Mouse (Mus musculus) stomach, embryonic 15.5 days (tissue): Measurements from ENCODE around the gene Med26. TPM values are rescaled to one million over a fixed set of nuclear protein-coding genes. Genes with fewer than 3 reads are reported as not detected.

Source experiments
- ATAC-seq: fragments of 200-750 bp; cut with Nextera tagmentation; 2 replicates; pipeline ENCODE4 v1.8.0; 2017; ENCODE audit warnings: low read depth, moderate number of reproducible peaks, moderate TSS enrichment; ENCODE audit not compliant: insufficient read depth, low FRiP score
- H3K27ac ChIP-seq: fragments of 300-500 bp; sonication (generic); 2 replicates; pipeline ENCODE4 v1.5.1; 2015; ENCODE audit warnings: mild to moderate bottlenecking, inconsistent platforms
- H3K27me3 ChIP-seq: fragments of 300-500 bp; sonication (generic); replicated peaks from 2 replicates; pipeline ENCODE4 v1.6.1; 2015; ENCODE audit warnings: inconsistent platforms
- H3K36me3 ChIP-seq: fragments of 300-500 bp; sonication (generic); 2 replicates; pipeline ENCODE4 v1.6.1; 2015; ENCODE audit warnings: inconsistent platforms
- H3K4me1 ChIP-seq: fragments of 300-500 bp; sonication (generic); 2 replicates; pipeline ENCODE4 v1.6.1; 2015; ENCODE audit warnings: inconsistent platforms
- H3K4me2 ChIP-seq: fragments of 300-500 bp; sonication (generic); 2 replicates; pipeline ENCODE4 v1.6.1; 2015; ENCODE audit warnings: mild to moderate bottlenecking, inconsistent platforms
- H3K4me3 ChIP-seq: fragments of 300-500 bp; sonication (generic); replicated peaks from 2 replicates; pipeline ENCODE4 v1.5.1; 2015; ENCODE audit warnings: inconsistent platforms
- H3K9ac ChIP-seq: fragments of 300-500 bp; sonication (generic); 2 replicates; pipeline ENCODE4 v1.6.1; 2015; ENCODE audit warnings: inconsistent platforms
- H3K9me3 ChIP-seq: fragments of 300-500 bp; sonication (generic); 2 replicates; pipeline ENCODE4 v1.6.1; 2016; ENCODE audit warnings: inconsistent platforms
- WGBS: fragments of 180-500 bp; shearing (Covaris S2); methylation state at CpG from one replicate; pipeline ENCODE4 v1.1.7; 2015; 5-methylcytosine and 5-hydroxymethylcytosine counted together
- polyA plus RNA-seq: library from polyadenylated mRNA; unstranded; fragments of >200 nt; fragmentation: Nextera tagmentation; extraction: Ambion mirVana; gene quantifications from 2 replicates; pipeline ENCODE4 v1.2.1, GENCODE M21; 2015

Med26 gene
- polyA plus RNA-seq, 1 experiment from 2014 or later: 15.6 TPM

- 89% methylated on average over 3 of the region's 3 CpGs for WGBS
- Histone ChIP-seq H3K4me1 (no peaks in the 10 kb centered on the region), H3K9me3 (no peaks in the 10 kb centered on the region), H3K27ac (no peak overlapping the region), H3K9ac (no peak overlapping the region), H3K36me3 (no peaks in the 10 kb centered on the region), H3K4me3 (no peak overlapping the region), H3K27me3 (no peaks in the 10 kb centered on the region), H3K4me2 (no peak overlapping the region)
- no peak for ATAC-seq
Observed at GRCm38 (mm10) chr8:72534888-72535287, 13.2 kb downstream of the Med26 start.

GRCm38 (mm10) chr8:72532103-72532502 is 16.0 kb downstream of the Med26 start:
- ATAC-seq: no peak
- Histone ChIP-seq H3K36me3 (no peaks in the 10 kb centered on the region), H3K9me3 (no peaks in the 10 kb centered on the region), H3K27ac (no peak overlapping the region), H3K4me3 (no peak overlapping the region), H3K4me1 (no peaks in the 10 kb centered on the region), H3K9ac (no peak overlapping the region), H3K4me2 (no peak overlapping the region), H3K27me3 (no peaks in the 10 kb centered on the region)
- 87% methylated on average over 1 of the region's 1 CpGs for WGBS

GRCm38 (mm10) chr8:72521888-72522287 is 26.2 kb downstream of the Med26 start:
- H3K4me1 ChIP-seq: 0 out of 2 replicates have a peak, but pooled peaks cover 6% of the 10 kb centered on the region
- no peak overlapping the region for H3K27ac ChIP-seq
- no peak overlapping the region for H3K9ac ChIP-seq
- H3K36me3 ChIP-seq: 0 out of 2 replicates have a peak, but pooled peaks cover 4% of the 10 kb centered on the region
- H3K27me3 ChIP-seq: no peaks in the 10 kb centered on the region
- H3K4me3 ChIP-seq: no peak overlapping the region
- no peak overlapping the region for H3K4me2 ChIP-seq
- no peaks in the 10 kb centered on the region for H3K9me3 ChIP-seq
- no peak for ATAC-seq

GRCm38 (mm10) chr8:72517421-72517988 is 30.6 kb downstream of the Med26 start:
- Histone ChIP-seq H3K27ac (no peak overlapping the region), H3K9me3 (no peaks in the 10 kb centered on the region), H3K4me2 (no peak overlapping the region), H3K9ac (no peak overlapping the region), H3K4me3 (no peak overlapping the region), H3K4me1 (0 out of 2 replicates have a peak, but pooled peaks cover 6% of the 10 kb centered on the region), H3K36me3 (no peaks in the 10 kb centered on the region), H3K27me3 (no peaks in the 10 kb centered on the region)
- WGBS: 66% methylated on average over 7 of the region's 7 CpGs
- ATAC-seq: no peak

- ATAC-seq: no peak
- Histone ChIP-seq H3K36me3 (no peaks in the 10 kb centered on the region), H3K4me1 (0 out of 2 replicates have a peak, but pooled peaks cover 2% of the 10 kb centered on the region), H3K27ac (no peak overlapping the region), H3K9me3 (no peaks in the 10 kb centered on the region), H3K4me2 (no peak overlapping the region), H3K27me3 (no peaks in the 10 kb centered on the region), H3K4me3 (no peak overlapping the region), H3K9ac (no peak overlapping the region)
- WGBS: 82% methylated on average over 1 of the region's 1 CpGs
Observed at GRCm38 (mm10) chr8:72513158-72513557, 34.9 kb downstream of the Med26 start.

- no peaks in the 10 kb centered on the region for H3K9me3 ChIP-seq
- H3K4me3 ChIP-seq: no peak overlapping the region
- H3K27me3 ChIP-seq: no peaks in the 10 kb centered on the region
- WGBS: 85% methylated on average over 1 of the region's 1 CpGs
- no peaks in the 10 kb centered on the region; the same call in 1 of the 2 replicates for H3K4me1 ChIP-seq
- no peak overlapping the region for H3K9ac ChIP-seq
- no peak overlapping the region for H3K4me2 ChIP-seq
- H3K27ac ChIP-seq: no peak overlapping the region
- no peaks in the 10 kb centered on the region for H3K36me3 ChIP-seq
- ATAC-seq: no peak
Observed at GRCm38 (mm10) chr8:72512648-72513047, 35.4 kb downstream of the Med26 start.

- 78% methylated on average over 1 of the region's 1 CpGs for WGBS
- Histone ChIP-seq H3K9ac (no peak overlapping the region), H3K9me3 (no peaks in the 10 kb centered on the region), H3K4me2 (no peak overlapping the region), H3K4me3 (no peak overlapping the region), H3K4me1 (peaks cover 4% of the 10 kb centered on the region), H3K36me3 (no peaks in the 10 kb centered on the region), H3K27me3 (no peaks in the 10 kb centered on the region), H3K27ac (no peak overlapping the region)
- ATAC-seq: no peak
Observed at GRCm38 (mm10) chr8:72507505-72507904, 40.6 kb downstream of the Med26 start.

- Histone ChIP-seq H3K4me2 (no peak overlapping the region), H3K4me1 (peaks cover 4% of the 10 kb centered on the region), H3K27ac (no peak overlapping the region), H3K36me3 (no peaks in the 10 kb centered on the region), H3K27me3 (no peaks in the 10 kb centered on the region), H3K9me3 (no peaks in the 10 kb centered on the region), H3K9ac (no peak overlapping the region), H3K4me3 (no peak overlapping the region)
- ATAC-seq: no peak
Observed at GRCm38 (mm10) chr8:72504637-72505314, 43.3 kb downstream of the Med26 start.

- no peaks in the 10 kb centered on the region for H3K9me3 ChIP-seq
- no peak overlapping the region for H3K27ac ChIP-seq
- H3K27me3 ChIP-seq: no peaks in the 10 kb centered on the region
- no peak for ATAC-seq
- peaks cover 4% of the 10 kb centered on the region for H3K4me1 ChIP-seq
- H3K36me3 ChIP-seq: no peaks in the 10 kb centered on the region
- H3K4me2 ChIP-seq: no peak overlapping the region
- no peak overlapping the region for H3K4me3 ChIP-seq
- H3K9ac ChIP-seq: no peak overlapping the region
Observed at GRCm38 (mm10) chr8:72504137-72504536, 43.9 kb downstream of the Med26 start.

- WGBS: 81% methylated on average over 1 of the region's 1 CpGs
- Histone ChIP-seq H3K9me3 (no peaks in the 10 kb centered on the region), H3K4me3 (no peak overlapping the region), H3K36me3 (peaks cover 16% of the 10 kb centered on the region), H3K4me1 (no peaks in the 10 kb centered on the region), H3K27me3 (no peaks in the 10 kb centered on the region), H3K9ac (no peak overlapping the region), H3K4me2 (no peak overlapping the region), H3K27ac (no peak overlapping the region)
- no peak for ATAC-seq
Observed at GRCm38 (mm10) chr8:72500521-72500931, 47.5 kb downstream of the Med26 start.

- no peak overlapping the region for H3K4me2 ChIP-seq
- 89% methylated on average over 2 of the region's 2 CpGs for WGBS
- H3K27ac ChIP-seq: no peak overlapping the region
- H3K27me3 ChIP-seq: no peaks in the 10 kb centered on the region
- no peak for ATAC-seq
- H3K4me1 ChIP-seq: no peaks in the 10 kb centered on the region
- no peak overlapping the region for H3K4me3 ChIP-seq
- H3K36me3 ChIP-seq: peaks cover 24% of the 10 kb centered on the region
- H3K9me3 ChIP-seq: no peaks in the 10 kb centered on the region
- no peak overlapping the region for H3K9ac ChIP-seq
Observed at GRCm38 (mm10) chr8:72499521-72500284, 48.4 kb downstream of the Med26 start.

GRCm38 (mm10) chr8:72498527-72498926 is 49.5 kb downstream of the Med26 start:
- Histone ChIP-seq H3K27ac (no peak overlapping the region), H3K9ac (no peak overlapping the region), H3K4me2 (no peak overlapping the region), H3K36me3 (peaks cover 24% of the 10 kb centered on the region), H3K27me3 (no peaks in the 10 kb centered on the region), H3K4me1 (peaks cover 8% of the 10 kb centered on the region; the same call in 1 of the 2 replicates), H3K4me3 (no peak overlapping the region), H3K9me3 (no peaks in the 10 kb centered on the region)
- 80% methylated on average over 4 of the region's 4 CpGs for whole genome bisulfite sequencing
- no peak for ATAC-seq
